Mouse (Mus musculus) cortical plate, adult 2 months (tissue): ENCODE results near the gene Cbln1. TPM values are rescaled to one million over a fixed set of nuclear protein-coding genes. Genes with fewer than 3 reads are reported as not detected.
A peak's percentile ranks its signal among the peaks of the same experiment; 100 is the strongest.

Experiments used
- H3K27ac ChIP-seq: fragments of 200-500 bp; 2 replicates; pipeline ENCODE4 v1.5.1; 2012; ENCODE audit warnings: low read length, control low read depth, inconsistent platforms; ENCODE audit not compliant: insufficient read depth
- H3K4me1 ChIP-seq: fragments of 200-500 bp; 2 replicates; pipeline ENCODE4 v1.6.1; 2011; ENCODE audit warnings: low read length; ENCODE audit not compliant: control insufficient read depth, insufficient read depth
- H3K4me3 ChIP-seq: fragments of 200-500 bp; 2 replicates; pipeline ENCODE4 v1.5.1; 2011; ENCODE audit warnings: mild to moderate bottlenecking, low read length, control low read depth; ENCODE audit not compliant: insufficient read depth
- CTCF ChIP-seq: fragments of 200-500 bp; IDR thresholded peaks from 2 replicates; pipeline ENCODE4 v1.5.1; 2011; ENCODE audit warnings: mild to moderate bottlenecking, control low read depth, low read length; ENCODE audit not compliant: insufficient read depth; ENCODE audit errors: extremely low read depth
- POLR2A ChIP-seq: fragments of 200-500 bp; IDR thresholded peaks from 2 replicates; pipeline ENCODE4 v1.6.1; 2011; ENCODE audit warnings: mild to moderate bottlenecking, low read length, control low read depth; ENCODE audit not compliant: insufficient read depth; ENCODE audit errors: extremely low read depth
- polyA plus RNA-seq: library from polyadenylated mRNA; depleted of rRNA; stranded (reverse); fragments of >200 nt; gene quantifications from 2 replicates; pipeline ENCODE4 v1.2.3, GENCODE M21; 2012

Cbln1 gene
- polyA plus RNA-seq, 1 experiment: 13.0 TPM

DNA sequence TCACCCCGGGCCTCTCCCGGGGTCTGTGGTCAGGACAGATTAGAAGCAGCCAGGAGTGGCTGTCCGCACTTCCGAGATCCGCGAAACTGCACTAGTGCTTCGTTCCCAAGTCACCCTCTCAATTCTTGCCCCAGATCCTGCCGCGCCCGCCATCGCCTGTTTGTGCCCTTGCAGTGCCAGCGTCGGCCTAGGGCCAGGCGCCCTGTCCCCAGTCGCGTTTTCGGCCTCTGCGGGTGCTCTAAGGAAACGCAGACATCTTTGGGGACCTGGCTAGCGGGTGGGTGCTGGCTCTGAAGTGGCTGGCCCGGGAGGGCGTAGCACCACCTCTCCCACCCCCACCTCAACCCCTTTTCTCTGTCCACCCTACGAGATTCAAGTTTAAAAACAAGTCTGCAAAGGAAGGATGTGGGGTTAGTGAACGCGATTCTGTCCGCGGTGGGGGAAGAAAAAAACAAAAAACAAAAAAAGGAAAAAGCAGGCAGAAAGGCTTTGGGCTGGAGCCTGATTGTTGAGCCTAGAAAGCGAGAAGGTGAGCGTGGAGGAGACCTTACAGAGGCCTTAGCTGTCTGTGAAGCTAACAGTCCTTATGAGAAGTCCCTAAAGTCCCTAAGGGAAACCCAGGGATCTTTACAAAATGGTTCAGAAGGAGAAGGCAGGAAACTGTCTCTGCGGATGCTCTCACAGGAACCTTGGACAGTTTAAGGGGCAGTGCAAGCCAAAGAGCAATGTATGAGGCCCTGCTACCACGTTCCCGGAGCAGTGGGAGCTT lies 1.4 kb downstream of the Cbln1 start:
- Histone ChIP-seq H3K27ac (no peak overlapping the region), H3K4me1 (no peaks in the 10 kb centered on the region)

GRCm38 (mm10) chr8:87469931-87470833 lies 2.2 kb downstream of the Cbln1 start:
- no peak overlapping the region for H3K27ac ChIP-seq

More for the DNA sequence above, 1.4 kb downstream of the Cbln1 start:
- TF ChIP-seq POLR2A (no peak), CTCF (no peak)
- peak overlapping the region; percentile 50 for H3K4me3 ChIP-seq

DNA sequence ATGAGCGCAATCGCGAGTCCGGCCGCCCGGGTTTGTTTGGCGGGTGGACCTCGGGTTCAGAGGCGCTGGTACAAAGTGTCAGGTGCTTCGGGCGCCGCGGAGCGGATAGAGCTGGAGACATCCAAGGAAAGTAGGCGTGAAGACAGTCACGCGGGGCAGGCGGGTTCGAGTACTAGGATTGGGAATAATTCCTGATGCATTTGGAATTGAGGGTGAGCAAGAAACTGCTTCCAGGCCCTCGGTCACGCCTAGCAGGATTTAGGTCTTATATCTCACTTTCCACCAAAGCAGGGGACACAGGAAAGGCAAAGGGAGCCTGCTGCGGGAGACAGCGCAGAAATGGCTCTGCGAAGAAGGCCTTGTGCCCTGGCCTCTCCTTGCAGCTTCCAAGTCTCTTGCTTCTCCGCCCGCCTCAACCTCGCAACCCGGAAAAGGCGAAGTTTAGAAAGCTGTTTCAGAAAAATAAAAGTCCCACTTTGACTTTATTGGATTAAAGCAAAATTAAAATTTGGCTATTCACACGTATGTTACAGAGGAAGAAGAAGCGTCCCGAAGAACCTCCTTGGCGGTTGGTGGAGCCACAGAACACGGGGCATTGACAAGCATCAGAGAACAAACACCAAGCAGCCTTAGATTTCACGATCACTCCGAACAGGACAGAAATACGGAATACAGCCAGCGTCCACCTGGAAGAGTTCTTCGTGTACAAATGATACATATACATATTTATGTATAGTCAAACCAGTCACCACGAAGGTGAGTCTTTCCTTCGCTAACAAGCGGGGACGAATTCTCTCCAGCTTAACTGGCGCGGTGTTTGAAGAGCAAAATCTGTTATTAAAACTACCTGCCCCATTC lies 3.2 kb downstream of the Cbln1 start:
- H3K4me3 ChIP-seq: no peak overlapping the region
- no peak overlapping the region for H3K27ac ChIP-seq
- TF ChIP-seq CTCF (no peak), POLR2A (no peak)
- H3K4me1 ChIP-seq: no peaks in the 10 kb centered on the region

More at GRCm38 (mm10) chr8:87469931-87470833, 2.2 kb downstream of the Cbln1 start:
- Histone ChIP-seq H3K4me1 (no peaks in the 10 kb centered on the region), H3K4me3 (peak overlapping the region; percentile 22; the same call in 1 of the 2 replicates)
- no peak for TF ChIP-seq CTCF
- no peak for TF ChIP-seq POLR2A

GRCm38 (mm10) chr8:87468416-87468957 lies 3.9 kb downstream of the Cbln1 start:
- TF ChIP-seq POLR2A (no peak), CTCF (no peak)
- Histone ChIP-seq H3K27ac (no peak overlapping the region), H3K4me1 (no peaks in the 10 kb centered on the region), H3K4me3 (no peak overlapping the region)

- no peak for TF ChIP-seq POLR2A
- no peak for TF ChIP-seq CTCF
- Histone ChIP-seq H3K27ac (no peak overlapping the region), H3K4me3 (no peak overlapping the region), H3K4me1 (no peaks in the 10 kb centered on the region)
These were observed 4.5 kb downstream of the Cbln1 start for GRCm38 (mm10) chr8:87467906-87468305.

GRCm38 (mm10) chr8:87466936-87467602 lies 5.3 kb downstream of the Cbln1 start:
- TF ChIP-seq CTCF: no peak
- no peak for TF ChIP-seq POLR2A
- no peaks in the 10 kb centered on the region for H3K4me1 ChIP-seq
- no peak overlapping the region for H3K4me3 ChIP-seq
- no peak overlapping the region for H3K27ac ChIP-seq

- no peak overlapping the region for H3K4me3 ChIP-seq
- no peak overlapping the region for H3K27ac ChIP-seq
- TF ChIP-seq POLR2A: no peak
- TF ChIP-seq CTCF: no peak
- H3K4me1 ChIP-seq: no peaks in the 10 kb centered on the region
These were observed 6.1 kb downstream of the Cbln1 start for GRCm38 (mm10) chr8:87466335-87466734.

GRCm38 (mm10) chr8:87464446-87464845 lies 8.0 kb downstream of the Cbln1 start:
- Histone ChIP-seq H3K4me1 (no peaks in the 10 kb centered on the region), H3K4me3 (no peak overlapping the region), H3K27ac (no peak overlapping the region)
- no peak for TF ChIP-seq CTCF
- TF ChIP-seq POLR2A: no peak

GRCm38 (mm10) chr8:87461801-87462200 lies 10.6 kb downstream of the Cbln1 start:
- Histone ChIP-seq H3K4me3 (no peak overlapping the region), H3K27ac (no peak overlapping the region), H3K4me1 (no peaks in the 10 kb centered on the region)
- TF ChIP-seq CTCF (no peak), POLR2A (no peak)
